Mouse (Mus musculus) right cerebral cortex, adult 2 months (tissue): ENCODE data around the gene 1600014C10Rik.
A peak's percentile ranks its signal among the peaks of the same experiment; 100 is the strongest.

ENCODE experiments used
- DNase-seq, 2 experiments: peaks; one replicate each; pipeline ENCODE4 v3.0.0; 2021 to 2022; ENCODE audit warnings: low spot score in 2 of 2

Gene 1600014C10Rik

GRCm38 (mm10) chr7:38214473-38215214 is 31.6 kb downstream of the 1600014C10Rik start:
- no peak for DNase-seq

GRCm38 (mm10) chr7:38215281-38215680 is 32.3 kb downstream of the 1600014C10Rik start:
- no peak for DNase-seq

GRCm38 (mm10) chr7:38215697-38216096 is 32.7 kb downstream of the 1600014C10Rik start:
- no peak for DNase-seq

GRCm38 (mm10) chr7:38217417-38218171 is 34.6 kb downstream of the 1600014C10Rik start:
- peak; percentile 36 to 49 for DNase-seq

GRCm38 (mm10) chr7:38218631-38219367 is 35.8 kb downstream of the 1600014C10Rik start:
- DNase-seq = no peak

- no peak for DNase-seq
Observed at GRCm38 (mm10) chr7:38219526-38219925, 36.5 kb downstream of the 1600014C10Rik start.

GRCm38 (mm10) chr7:38220866-38221265 is 37.8 kb downstream of the 1600014C10Rik start:
- DNase-seq = no peak

GRCm38 (mm10) chr7:38224577-38225369 is 41.8 kb downstream of the 1600014C10Rik start:
- no peak for DNase-seq

- no peak for DNase-seq
Observed at GRCm38 (mm10) chr7:38226226-38226625, 43.2 kb downstream of the 1600014C10Rik start.

- DNase-seq = peak in 1 of 2 experiments; percentile 15
Observed at GRCm38 (mm10) chr7:38227181-38227899, 44.3 kb downstream of the 1600014C10Rik start.

GRCm38 (mm10) chr7:38227900-38228298 is 44.9 kb downstream of the 1600014C10Rik start, which contains the start of gene Plekhf1:
Gene Plekhf1, minus strand, starts transcription at chr7:38228016.
- peak; percentile 76 to 85 for DNase-seq

GRCm38 (mm10) chr7:38228329-38228728 is 45.3 kb downstream of the 1600014C10Rik start:
- DNase-seq = no peak

GRCm38 (mm10) chr7:38230285-38230684 is 47.3 kb downstream of the 1600014C10Rik start:
- peak in 1 of 2 experiments; percentile 17 for DNase-seq

- DNase-seq = no peak
Observed at GRCm38 (mm10) chr7:38236400-38237105, 53.5 kb downstream of the 1600014C10Rik start.

- no peak for DNase-seq
Observed at GRCm38 (mm10) chr7:38237140-38237539, 54.1 kb downstream of the 1600014C10Rik start.

GRCm38 (mm10) chr7:38242417-38242816 is 59.4 kb downstream of the 1600014C10Rik start:
- no peak for DNase-seq
